Mouse (Mus musculus): ENCODE data around the gene Nuak2.

DNA sequence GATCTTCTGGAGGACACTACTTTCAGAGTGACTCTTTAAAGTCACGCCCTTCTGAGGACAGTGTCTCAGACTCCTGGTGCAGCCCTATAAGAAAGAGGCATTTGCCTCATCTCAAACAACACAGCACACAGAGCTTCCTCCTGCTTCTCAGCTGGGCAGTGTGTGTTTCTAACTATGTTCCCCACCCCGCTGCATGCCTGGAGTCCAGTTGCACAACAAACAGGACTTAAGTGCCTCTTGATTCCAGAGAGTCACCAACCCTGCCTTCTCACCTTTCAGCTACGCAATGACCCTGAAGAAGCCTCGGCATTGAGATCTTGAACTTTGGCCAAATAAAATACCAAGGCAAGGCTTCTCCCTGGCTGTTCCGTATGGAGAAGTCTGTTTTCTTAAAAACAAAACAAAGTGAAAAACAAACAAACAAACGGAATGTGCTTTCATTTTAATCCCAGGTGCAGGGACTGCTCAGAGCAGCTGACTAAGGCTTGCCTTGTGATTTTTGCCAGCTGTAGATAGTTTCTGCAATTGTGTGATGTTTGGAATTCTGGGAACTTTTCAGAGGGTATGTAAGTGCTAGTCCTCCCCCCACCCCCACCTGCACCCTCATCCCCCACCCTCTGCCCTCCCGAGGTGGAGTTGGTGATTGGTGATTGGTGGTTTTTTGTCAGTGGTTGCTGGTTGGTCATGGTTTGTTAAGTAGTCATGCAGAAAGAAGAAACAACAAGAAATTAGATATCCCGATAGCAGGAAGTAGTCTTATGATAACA is 49.0 kb upstream of the Nuak2 start:
- TF ChIP-seq CTCF (IDR thresholded peaks at IDR 0.05; ENCODE audit: low read depth, low read length) (no peak), EP300 (IDR thresholded peaks at IDR 0.05; ENCODE audit: insufficient read depth, low read depth, low read length) (peak; percentile 44; the same call in 1 of the 2 replicates)
